Comparison of ENCODE assay signal across 9 mouse cellular contexts in the genomic region with DNA sequence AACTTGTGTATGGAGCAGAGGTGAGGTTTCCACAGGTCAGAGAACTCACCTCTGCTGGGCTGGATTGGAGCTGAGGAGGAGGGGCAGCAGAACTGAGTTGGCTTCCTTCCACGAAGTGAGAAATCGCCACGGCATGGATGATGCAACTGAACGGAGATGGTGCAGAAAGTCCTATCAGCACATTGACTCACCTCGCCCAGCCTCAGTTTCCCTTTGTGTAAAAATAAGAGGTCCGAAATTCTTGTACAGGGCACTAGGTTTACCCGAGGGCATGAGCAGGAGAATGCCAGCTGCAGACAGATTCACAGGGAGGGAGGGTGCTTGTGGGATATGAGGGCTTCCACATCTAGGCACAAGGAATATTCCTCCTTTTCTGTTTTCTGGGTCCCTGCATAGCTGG.
DNase-seq lines count a peak whose midpoint lies in the region; ATAC-seq and TF ChIP-seq lines count a peak whose summit lies in the region.
"Had no signal": no experiment of that assay in that cellular context is flagged by ENCODE, and none has a peak within 500 bp of the region (broad histone marks: within the 10 kb centered on the region; RNA-seq: fewer than 3 reads in every experiment).

No protein-coding gene starts in this region.

- 45% methylated on average over 7 of the region's 7 CpGs for WGBS in kidney, adult 2 months
- 51% methylated on average over 7 of the region's 7 CpGs for WGBS in embryonic facial prominence, embryonic 14.5 days
- 63% methylated on average over 7 of the region's 7 CpGs for WGBS in midbrain, embryonic 14.5 days

- H3K9ac ChIP-seq in embryonic facial prominence, embryonic 14.5 days (ENCODE audit: low read depth, low read length), result peak overlapping the region; percentile 73; the same call in 1 of the 2 replicates
- H3K9ac ChIP-seq in midbrain, embryonic 14.5 days (replicated peaks; ENCODE audit: low read length), result no peak overlapping the region; the same call in 1 of the 2 replicates

- peak; percentile 22 for DNase-seq in kidney, adult 2 months
- DNase-seq in kidney, adult 8-10 months, result no peak
- no peak for DNase-seq in embryonic facial prominence, embryonic 14.5 days (ENCODE audit: low spot score)
- DNase-seq in heart, postnatal 4 days, result peak; percentile 19
- peak; percentile 8 for DNase-seq in midbrain, embryonic 14.5 days
- no peak for DNase-seq in gastrocnemius, postnatal 25 days
- no peak for DNase-seq in thymus, postnatal 0 days (ENCODE audit: low spot score)

- no peaks in the 10 kb centered on the region for H3K9me3 ChIP-seq in embryonic facial prominence, embryonic 14.5 days (ENCODE audit: control insufficient read depth, low read length)
- H3K9me3 ChIP-seq in midbrain, embryonic 14.5 days (ENCODE audit: control insufficient read depth, low read length), result no peaks in the 10 kb centered on the region
- H3K9me3 ChIP-seq: megakaryocyte, embryonic 14.5 days had no signal

- no peak overlapping the region for H3K4me3 ChIP-seq in kidney, adult 2 months (ENCODE audit: insufficient read depth, low read depth, low read length)
- no peak overlapping the region for H3K4me3 ChIP-seq in embryonic facial prominence, embryonic 14.5 days (ENCODE audit: low read depth, low read length)
- H3K4me3 ChIP-seq in midbrain, embryonic 14.5 days (replicated peaks; ENCODE audit: low read depth, low read length), result no peak overlapping the region

- ATAC-seq in embryonic facial prominence, embryonic 14.5 days (ENCODE audit: low read depth), result no peak
- ATAC-seq in midbrain, embryonic 14.5 days (ENCODE audit: low FRiP score, low TSS enrichment), result no peak
- ATAC-seq in monocyte, adult 5-6 weeks (replicated peaks; ENCODE audit: insufficient number of reproducible peaks, low FRiP score, low TSS enrichment, poor library complexity, severe bottlenecking), result no peak

- peak overlapping the region; percentile 80; the same call in 1 of the 2 replicates for H3K4me2 ChIP-seq in embryonic facial prominence, embryonic 14.5 days (ENCODE audit: low read depth, low read length)
- peak overlapping the region; percentile 80 for H3K4me2 ChIP-seq in midbrain, embryonic 14.5 days (ENCODE audit: low read length)

- H3K4me1 ChIP-seq in kidney, adult 2 months (ENCODE audit: control insufficient read depth, insufficient read depth, low read length), result 0 out of 2 replicates have a peak, but pooled peaks cover 3% of the 10 kb centered on the region
- peaks cover 34% of the 10 kb centered on the region for H3K4me1 ChIP-seq in embryonic facial prominence, embryonic 14.5 days (ENCODE audit: control insufficient read depth, insufficient read depth, low read length)
- peaks cover 9% of the 10 kb centered on the region for H3K4me1 ChIP-seq in midbrain, embryonic 14.5 days (ENCODE audit: control insufficient read depth, insufficient read depth, low read length)

- TF ChIP-seq POLR2A in kidney, adult 2 months (IDR thresholded peaks at IDR 0.05; ENCODE audit: low read depth, low read length), result no peak

- no peak overlapping the region for H3K27ac ChIP-seq in kidney, adult 2 months (ENCODE audit: insufficient read depth, low read depth, low read length)
- peak overlapping the region; percentile 97 for H3K27ac ChIP-seq in embryonic facial prominence, embryonic 14.5 days (replicated peaks; ENCODE audit: low read depth, low read length)
- H3K27ac ChIP-seq in midbrain, embryonic 14.5 days (replicated peaks; ENCODE audit: low read depth, low read length), result peak overlapping the region; percentile 91; the same call in 1 of the 2 replicates

- no peaks in the 10 kb centered on the region for H3K27me3 ChIP-seq in kidney, adult 2 months (replicated peaks; ENCODE audit: control insufficient read depth, insufficient read depth, low read length)
- H3K27me3 ChIP-seq in embryonic facial prominence, embryonic 14.5 days (replicated peaks; ENCODE audit: control insufficient read depth, insufficient read depth, low read length), result no peaks in the 10 kb centered on the region; the same call in 1 of the 2 replicates
- no peaks in the 10 kb centered on the region for H3K27me3 ChIP-seq in midbrain, embryonic 14.5 days (ENCODE audit: control insufficient read depth, insufficient read depth, low read length)

- TF ChIP-seq CTCF in kidney, adult 2 months (conservative IDR thresholded peaks at IDR 0.05; ENCODE audit: insufficient read depth, insufficient read length, low read depth, low read length), result no peak

- H3K36me3 ChIP-seq in kidney, adult 2 months (ENCODE audit: control insufficient read depth, insufficient read depth, low read length), result no peaks in the 10 kb centered on the region
- no peaks in the 10 kb centered on the region for H3K36me3 ChIP-seq in embryonic facial prominence, embryonic 14.5 days (ENCODE audit: control insufficient read depth, insufficient read depth, low read length)
- H3K36me3 ChIP-seq in midbrain, embryonic 14.5 days (ENCODE audit: control insufficient read depth, insufficient read depth, low read length), result no peaks in the 10 kb centered on the region

Comparison
In these comparisons a context has a peak if more than half of its experiments do, and no peak if none do; other contexts are left out.
1. DNase-seq: peak in kidney, adult 2 months (single experiment), heart, postnatal 4 days (single experiment) and midbrain, embryonic 14.5 days (single experiment); none in kidney, adult 8-10 months (0 of 2), embryonic facial prominence, embryonic 14.5 days (single experiment), gastrocnemius, postnatal 25 days (single experiment) and thymus, postnatal 0 days (single experiment).